Mouse (Mus musculus): ENCODE results near the gene Uprt. TPM values are rescaled to one million over a fixed set of nuclear protein-coding genes. Genes with fewer than 3 reads are reported as not detected.
A peak's percentile ranks its signal among the peaks of the same experiment; 100 is the strongest.

Uprt gene
- total RNA-seq (2021): 10 to 100 TPM in 1 of 2 experiments, 1 to 10 TPM in 1; 9.2 to 10.3 TPM

- DNase-seq: peak; percentile 82
Observed at GRCm38 (mm10) chrX:104482572-104483443, at the start of gene Uprt. Gene Uprt (plus strand): TSS chrX:104482818.

GRCm38 (mm10) chrX:104433456-104433855 is 49.2 kb upstream of the Uprt start:
- DNase-seq: no peak

- no peak for DNase-seq
Observed at GRCm38 (mm10) chrX:104452433-104452832, 30.2 kb upstream of the Uprt start.

GRCm38 (mm10) chrX:104461755-104462154 is 20.9 kb upstream of the Uprt start:
- DNase-seq: peak; percentile 25

- no peak for DNase-seq
Observed at GRCm38 (mm10) chrX:104464376-104464775, 18.2 kb upstream of the Uprt start.

- no peak for DNase-seq
Observed at GRCm38 (mm10) chrX:104478041-104478440, 4.6 kb upstream of the Uprt start.

GRCm38 (mm10) chrX:104483444-104483808 is 808 bp downstream of the Uprt start:
- no peak for DNase-seq

GRCm38 (mm10) chrX:104485596-104485995 is 3.0 kb downstream of the Uprt start:
- no peak for DNase-seq

GRCm38 (mm10) chrX:104488036-104488435 is 5.4 kb downstream of the Uprt start:
- DNase-seq: no peak

GRCm38 (mm10) chrX:104488870-104489467 is 6.4 kb downstream of the Uprt start:
- DNase-seq: no peak

- no peak for DNase-seq
Observed at GRCm38 (mm10) chrX:104489626-104490355, 7.2 kb downstream of the Uprt start.

- no peak for DNase-seq
Observed at GRCm38 (mm10) chrX:104501765-104502164, 19.1 kb downstream of the Uprt start.

- no peak for DNase-seq
Observed at GRCm38 (mm10) chrX:104542635-104543034, 60.0 kb downstream of the Uprt start.

- no peak for DNase-seq
Observed at GRCm38 (mm10) chrX:104543919-104544595, 61.4 kb downstream of the Uprt start.

- no peak for DNase-seq
Observed at GRCm38 (mm10) chrX:104545283-104545682, 62.7 kb downstream of the Uprt start.

Other genes with a start within 250 kb of the Uprt start
- gene Abcb7, start 69.0 kb upstream of the Uprt start, total RNA-seq (2021): 10 to 100 TPM; 29.4 to 29.5 TPM
- gene Zdhhc15, start 188.2 kb downstream of the Uprt start, total RNA-seq (2021): 1 to 10 TPM; 4.0 to 4.8 TPM

All from heart, postnatal 4 days (tissue).